Mouse (Mus musculus) embryo, embryonic 10.5 days (tissue): ENCODE results near the gene Opcml.
A peak's percentile ranks its signal among the peaks of the same experiment; 100 is the strongest.

Experiments
- DNase-seq: peaks from one replicate; pipeline ENCODE4 v3.0.0-alpha.2; 2015; ENCODE audit warnings: low spot score

Gene Opcml

DNA sequence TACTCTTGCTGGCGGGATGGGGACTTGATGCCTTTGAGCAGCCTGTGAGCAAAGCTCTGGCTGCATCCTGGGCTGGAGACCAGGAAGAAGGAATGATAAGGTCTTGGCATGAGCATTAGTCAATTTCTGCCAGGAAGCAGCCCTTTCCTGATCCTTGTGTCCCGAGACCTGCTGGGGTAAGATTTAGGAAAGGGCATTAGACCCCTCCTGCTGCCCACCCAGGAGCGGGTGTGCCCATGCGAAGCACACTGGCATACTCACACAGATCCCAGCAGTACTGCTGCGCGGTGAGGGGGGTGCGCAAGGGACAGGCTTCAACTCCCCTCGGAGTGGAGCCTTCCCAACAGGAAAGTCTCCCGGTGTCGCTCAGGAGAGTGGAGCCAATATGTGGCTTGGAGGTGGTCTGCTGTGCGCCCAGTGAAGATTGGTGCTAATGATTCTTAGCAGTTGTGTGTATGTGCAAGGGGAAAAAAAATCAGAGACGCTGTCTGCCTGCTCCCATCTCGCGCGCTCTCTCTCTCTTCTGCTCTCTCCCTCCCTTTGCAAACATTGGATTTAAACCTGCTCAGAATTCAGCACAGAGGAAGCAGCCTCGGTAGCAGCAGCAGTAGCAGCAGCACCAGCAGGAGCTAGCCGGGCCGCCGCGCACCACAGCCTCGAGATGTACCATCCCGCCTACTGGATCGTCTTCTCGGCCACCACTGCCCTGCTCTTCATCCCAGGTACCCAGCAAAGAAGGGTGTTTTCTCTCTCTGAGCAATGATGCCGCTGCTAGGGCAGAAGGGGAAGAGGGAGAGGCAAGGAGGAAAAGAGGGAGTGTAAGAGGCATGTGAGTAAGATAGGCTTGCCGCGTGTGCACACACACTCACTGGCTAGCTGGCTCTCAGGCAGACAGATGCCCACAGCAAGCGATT lies at the start of gene Opcml:
TSS of gene Opcml (plus strand) at position 51 of the 914 bp plus-strand sequence.
- peak; percentile 53 for DNase-seq

DNA sequence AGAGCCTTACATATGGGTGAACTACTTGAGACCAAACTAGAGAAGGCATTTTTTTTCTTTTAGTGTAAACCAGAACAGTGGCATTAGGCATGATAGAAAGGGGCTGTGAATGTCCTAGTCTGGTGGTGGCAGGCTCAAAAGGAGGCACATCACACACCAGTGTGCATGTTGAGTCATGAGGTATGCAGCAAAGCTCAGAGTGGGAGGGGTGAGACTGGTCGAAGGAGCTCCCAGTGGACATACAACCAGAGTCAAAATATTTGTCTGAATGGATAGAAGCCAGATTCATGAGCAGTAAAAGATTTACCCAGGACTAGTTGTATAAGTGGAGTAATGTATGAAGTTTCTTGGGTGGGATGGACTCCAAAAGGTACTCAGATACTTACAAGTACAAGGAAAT lies 31.9 kb upstream of the Opcml start:
- no peak for DNase-seq

DNA sequence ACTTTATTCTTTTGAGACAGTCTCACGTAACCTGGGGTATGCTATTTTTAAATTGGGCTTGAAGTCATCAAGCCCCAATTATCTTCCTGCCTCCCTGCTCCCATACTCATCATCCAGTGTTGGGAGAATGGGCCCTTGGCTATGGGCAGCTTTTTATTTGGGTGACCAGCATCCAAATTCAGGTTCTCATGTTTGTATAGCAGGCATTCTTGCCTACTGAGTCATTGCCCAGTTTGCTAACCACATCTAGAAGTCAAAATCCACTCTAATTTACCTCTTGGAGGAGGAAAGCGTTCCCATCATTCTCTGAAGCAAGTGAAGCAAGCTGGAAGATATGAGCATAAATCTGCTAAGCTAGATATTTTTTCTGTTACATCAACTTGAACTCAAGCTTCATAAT lies 29.4 kb upstream of the Opcml start:
- no peak for DNase-seq

DNA sequence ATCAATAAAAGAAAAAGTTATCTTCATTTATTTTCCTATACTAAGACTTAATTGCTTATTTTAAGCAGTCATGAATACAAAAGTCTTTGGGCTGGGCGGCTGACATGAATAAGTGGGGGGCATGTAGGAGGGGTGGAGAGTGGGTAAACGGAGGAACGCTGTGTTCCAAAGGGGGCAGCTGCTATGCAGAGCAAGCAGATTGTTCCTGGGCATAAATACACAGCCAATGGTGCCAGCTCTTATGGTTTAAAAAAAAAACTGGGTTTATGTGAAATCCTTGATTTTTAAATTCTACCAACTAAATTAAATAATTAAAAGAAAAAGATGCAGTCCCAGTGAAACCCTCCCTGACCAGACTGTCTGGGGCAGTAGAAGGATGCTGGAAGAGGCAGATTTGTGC lies 24.1 kb upstream of the Opcml start:
- DNase-seq = no peak

DNA sequence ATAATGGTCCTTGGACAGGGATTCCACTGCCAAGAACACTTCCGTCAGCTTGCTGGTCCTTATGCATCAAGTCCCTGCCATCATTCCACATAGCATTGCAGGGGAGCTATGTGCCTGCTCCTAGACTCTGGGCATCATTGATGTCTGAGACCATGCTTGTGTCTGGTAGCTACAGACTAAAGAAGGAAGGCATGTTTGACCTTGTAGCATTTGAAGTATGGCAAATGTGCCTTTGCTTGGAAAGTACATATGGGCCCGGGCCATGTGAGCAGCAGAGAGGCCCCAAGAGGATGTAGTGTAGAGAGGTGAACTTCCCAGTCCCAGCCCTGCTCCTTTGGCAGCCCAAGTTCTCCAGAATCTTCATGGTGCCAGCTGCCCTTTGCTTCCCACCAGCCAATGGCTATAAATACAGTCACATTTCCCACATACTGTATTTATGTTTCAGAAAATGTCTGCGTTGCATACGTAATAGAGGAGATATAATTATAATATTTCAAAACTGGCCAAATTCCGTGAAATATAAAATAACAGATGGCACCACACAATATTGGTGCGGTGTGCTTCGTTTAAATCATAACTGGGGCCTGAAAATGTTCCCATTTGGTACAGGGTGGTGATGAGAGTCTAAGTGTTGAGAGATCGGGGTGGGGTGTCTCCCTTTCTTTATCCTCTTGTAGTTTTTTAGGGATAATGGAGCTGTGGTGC lies 23.2 kb upstream of the Opcml start:
- no peak for DNase-seq

DNA sequence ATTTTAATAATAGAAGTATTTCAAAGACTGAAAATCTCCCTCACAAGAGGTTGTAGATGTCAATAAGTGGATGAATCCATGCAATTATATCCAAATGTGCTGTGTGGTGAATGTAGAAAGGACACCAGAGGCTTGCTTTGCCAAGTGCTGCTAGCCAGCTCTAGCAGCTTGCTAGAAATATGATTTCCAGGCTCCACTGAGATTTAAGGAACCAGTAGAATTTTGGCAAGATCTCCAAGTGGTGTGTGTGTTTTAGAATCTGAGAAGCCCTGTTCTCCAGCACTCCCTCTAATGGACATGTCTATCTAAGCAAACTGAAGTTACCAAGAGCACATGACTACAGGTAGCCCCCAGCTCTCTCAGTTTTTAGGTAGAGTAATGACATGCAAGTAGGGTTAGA lies 21.8 kb upstream of the Opcml start:
- no peak for DNase-seq

DNA sequence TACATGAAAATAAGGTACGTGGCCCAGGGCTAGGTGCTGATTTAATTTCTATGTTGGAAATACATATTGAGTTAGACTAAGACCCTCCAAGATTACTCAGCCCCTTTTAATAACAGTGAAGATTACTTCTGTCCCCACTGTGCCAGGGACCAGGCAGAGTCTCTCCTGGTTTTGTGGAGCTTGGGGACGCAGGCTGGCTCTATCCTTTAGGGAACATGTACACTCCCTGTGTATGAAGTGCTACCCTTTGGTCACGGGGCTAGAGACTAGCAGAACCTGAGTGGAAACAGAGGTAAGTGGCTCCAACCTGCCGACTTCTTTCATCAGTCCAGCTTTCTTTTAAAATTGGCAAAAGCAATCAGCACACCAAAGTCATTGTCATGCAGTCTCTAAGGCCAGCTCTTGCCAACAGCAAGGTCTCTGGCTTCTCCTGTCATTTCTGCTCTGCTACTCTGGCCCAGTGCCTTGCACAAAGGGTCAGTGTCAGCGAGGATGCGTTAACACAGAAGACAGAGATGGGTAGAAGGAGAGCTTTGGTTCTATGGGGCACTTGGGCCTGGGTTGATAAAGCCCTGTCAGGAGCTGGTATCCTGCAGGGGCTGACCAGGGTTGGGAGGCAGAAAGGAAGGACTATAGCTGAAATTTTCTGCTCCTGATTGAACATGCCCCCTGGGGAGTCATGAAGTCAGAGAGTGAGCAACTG lies 9.1 kb upstream of the Opcml start:
- DNase-seq = no peak

DNA sequence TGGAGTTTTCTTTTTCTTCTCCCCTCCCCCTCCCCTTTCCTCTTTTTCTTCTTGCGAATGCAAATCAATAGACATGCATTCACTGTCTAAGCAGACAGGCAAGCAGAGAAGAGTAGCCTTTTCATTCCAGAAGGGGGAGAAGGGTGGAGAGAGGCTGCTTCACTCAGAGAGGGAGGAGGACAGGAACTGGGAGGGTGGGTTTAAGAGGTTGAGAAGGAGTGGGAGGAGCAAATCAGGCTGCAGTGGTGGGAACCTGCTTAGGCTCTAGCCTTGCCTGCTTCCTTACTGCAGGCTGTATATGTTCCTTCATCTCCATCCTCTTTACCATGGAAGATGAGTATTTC lies 8.6 kb upstream of the Opcml start:
- peak; percentile 71 for DNase-seq

DNA sequence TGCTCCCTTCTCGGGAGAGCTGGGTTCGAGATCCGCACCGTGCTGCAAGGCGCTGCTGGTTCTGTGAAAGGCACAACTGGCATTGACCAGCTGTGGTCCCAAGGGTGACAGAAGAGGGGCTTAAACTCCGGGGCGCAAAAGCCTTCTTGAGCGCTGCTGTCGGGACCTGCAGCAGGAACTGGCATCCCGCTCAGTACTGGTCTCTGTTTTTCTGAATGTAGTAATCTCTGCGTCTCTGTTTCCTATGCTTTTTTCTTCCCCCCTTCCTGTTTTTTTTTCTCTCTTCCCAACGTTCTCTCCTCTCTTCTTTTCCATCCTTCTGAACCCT lies 1.0 kb downstream of the Opcml start:
- no peak for DNase-seq

DNA sequence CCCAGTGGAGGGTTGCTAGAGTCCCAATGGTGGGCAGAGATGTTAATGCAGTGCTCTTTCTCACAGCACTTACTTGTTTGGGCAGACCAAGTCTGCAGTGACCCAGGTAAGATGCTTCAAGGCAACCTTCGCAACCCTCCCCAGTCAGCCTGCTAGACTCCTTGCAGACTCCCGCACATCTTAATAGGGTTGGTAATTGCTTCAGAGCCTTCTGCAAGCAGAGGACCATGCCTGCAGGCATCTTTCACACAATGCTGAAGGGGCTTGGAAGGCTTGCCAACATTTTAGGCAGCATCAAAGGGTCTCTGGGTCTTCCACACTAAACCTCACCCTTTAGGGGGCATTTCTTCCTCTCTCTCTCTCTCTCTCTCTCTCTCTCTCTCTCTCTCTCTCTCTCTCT lies 1.7 kb downstream of the Opcml start:
- DNase-seq = no peak

DNA sequence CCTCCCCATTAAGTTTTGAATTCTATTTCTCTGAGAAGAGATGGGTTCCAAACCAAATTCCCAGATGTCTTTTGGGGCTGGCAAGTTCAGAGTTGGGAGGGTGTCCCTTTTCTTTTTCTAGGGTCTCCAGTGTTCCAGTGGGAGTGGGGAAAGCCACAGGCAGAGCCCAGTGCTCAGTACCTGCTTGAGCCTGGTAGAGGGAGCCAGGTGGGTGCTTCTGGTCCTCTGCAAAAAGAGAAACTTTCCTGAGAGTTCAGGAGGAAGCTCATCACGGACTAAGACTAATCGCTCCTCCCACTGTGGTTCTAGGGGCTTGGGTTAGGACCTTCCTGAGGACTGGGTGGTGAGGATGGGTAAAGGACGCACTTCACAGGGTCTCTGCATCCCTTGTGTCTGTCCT lies 2.4 kb downstream of the Opcml start:
- no peak for DNase-seq

DNA sequence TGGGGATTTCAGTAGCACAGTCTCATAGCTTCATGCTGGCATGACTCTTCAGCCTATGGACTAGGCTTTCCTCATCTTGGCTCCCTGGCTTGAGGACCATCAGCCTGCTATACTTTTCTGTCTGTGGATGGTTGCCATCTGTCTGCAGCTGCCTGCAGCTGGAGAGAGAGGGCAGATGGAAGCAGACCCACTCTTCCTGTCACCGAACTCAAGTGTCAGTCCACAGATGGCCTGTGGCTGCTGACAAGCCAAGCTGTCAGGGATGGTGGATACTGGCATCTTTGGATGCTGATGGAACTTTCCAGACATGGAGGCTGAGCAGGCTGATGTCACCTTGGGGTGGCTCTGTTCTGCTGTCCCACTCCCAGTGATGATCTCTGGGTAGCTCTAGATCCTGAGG lies 6.0 kb downstream of the Opcml start:
- DNase-seq = no peak

DNA sequence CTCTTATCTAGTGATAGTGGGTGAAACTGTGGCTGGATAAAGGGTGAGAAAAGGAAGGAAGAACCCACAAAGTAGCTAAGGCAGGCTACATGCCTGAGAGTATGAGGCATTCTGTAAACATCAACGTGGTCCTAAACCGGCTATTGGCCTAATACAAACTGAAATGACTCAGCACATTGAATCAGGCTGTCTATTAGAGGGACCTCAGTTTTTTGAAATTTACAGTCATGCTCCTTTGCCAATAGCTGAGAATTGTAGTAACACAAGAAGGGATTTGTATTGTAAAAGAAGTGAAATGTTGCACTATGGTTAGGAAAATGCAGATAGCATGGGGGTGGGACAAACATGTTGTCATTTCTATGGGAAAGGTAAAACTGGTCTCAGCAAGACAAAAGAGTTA lies 10.4 kb downstream of the Opcml start:
- no peak for DNase-seq

DNA sequence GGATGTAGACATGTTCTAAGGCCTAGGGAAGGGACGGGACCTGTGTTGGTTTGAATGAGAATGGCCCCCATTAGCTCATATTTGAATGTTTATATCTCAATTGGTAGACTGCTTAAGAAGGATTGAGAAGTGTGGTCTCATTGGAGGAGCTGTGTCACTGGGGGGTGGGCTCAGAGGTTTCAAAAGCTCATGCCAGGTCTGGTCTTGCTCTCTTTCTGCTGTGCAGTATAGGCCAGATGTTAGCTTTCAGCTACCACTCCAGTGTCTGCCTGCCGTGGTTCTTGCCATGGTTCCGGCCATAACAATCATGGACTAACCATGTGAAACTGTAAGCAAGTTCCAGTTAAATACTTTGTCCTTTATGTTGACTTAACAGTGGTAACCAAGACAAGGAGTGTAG lies 11.2 kb downstream of the Opcml start:
- DNase-seq = no peak

DNA sequence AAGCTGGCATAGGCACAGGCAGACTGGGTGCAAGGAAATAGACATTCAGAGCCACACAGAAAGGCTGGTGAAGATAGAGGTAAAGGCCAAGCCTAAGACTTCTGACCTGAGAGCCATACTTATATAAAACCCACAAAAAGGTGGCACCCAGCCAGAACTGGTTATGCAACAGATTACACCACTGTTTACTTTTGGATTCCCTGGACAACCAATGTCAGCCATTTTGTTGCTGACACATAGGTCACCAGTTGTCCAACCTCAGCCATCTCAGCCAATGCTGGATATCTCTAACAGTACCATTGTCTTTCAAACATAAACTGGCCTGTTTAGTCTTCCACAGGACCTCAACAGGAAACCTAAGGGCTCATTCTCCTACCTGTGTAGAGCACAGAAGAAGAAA lies 11.8 kb downstream of the Opcml start:
- DNase-seq = no peak

DNA sequence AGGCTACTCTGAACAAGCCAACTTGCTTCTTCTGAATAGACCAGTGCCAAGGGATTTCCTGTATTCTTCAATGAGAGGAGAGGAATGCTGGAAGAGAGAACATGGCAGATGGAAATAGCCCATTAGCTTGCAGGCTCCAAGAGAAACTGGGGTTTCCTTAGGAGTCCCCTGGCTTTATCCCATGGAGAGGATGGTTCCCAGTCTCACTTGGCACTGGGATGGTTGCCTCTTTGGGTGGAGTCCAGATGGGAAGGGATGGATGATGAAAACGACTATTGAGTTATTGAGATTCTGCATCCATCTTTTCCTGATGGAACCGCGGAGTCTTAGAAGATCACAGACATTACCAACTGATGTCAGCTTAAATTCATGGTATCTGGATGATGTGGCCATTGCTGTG lies 13.9 kb downstream of the Opcml start:
- DNase-seq = no peak

DNA sequence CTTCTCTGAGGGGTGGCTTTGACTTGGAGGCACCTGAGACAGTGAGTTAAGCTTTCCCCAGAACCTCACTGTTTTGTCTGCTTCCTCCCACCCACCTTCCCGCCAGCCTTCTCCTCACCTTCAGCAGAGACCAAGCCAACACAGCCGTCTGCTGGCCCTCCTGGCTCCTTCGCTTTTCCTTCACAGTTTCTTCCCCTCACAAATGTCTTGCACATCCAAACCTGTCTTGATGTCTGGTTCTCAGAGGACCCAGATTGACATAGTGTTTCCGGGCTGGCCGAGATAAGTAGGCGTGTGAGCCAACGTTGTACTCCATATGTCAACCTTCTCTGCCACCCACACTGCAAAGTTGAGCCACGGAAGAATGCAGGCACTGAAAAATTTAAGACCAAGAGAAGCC lies 19.2 kb downstream of the Opcml start:
- DNase-seq = no peak

DNA sequence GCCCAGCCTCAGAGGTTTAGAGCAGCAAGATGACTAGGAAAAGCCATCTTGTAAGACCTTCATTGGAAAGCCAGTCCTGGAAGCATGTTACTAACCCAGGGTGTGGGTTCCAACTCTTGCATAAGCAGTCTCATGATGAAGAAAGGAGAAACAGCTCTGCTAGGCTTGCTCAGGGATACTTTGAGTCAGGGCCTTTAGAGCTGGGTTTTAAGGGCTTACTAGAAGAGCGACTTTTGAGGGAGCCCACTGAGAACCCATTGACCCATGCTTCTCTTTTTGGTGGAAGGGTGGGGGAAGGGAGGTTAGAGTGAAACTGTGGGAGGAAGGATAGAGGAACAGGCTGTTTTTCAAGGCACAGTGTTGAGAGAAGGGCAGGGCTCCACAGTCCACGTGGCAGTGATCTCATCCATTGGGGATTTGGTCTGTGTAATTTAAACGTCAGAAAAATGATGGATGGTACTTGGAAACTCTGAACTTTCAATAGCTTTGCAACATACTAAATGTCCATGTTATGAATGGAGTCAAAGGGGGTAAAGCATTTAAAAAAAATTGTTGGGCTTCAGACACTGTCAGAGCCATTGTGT lies 22.7 kb downstream of the Opcml start:
- peak; percentile 48 for DNase-seq

DNA sequence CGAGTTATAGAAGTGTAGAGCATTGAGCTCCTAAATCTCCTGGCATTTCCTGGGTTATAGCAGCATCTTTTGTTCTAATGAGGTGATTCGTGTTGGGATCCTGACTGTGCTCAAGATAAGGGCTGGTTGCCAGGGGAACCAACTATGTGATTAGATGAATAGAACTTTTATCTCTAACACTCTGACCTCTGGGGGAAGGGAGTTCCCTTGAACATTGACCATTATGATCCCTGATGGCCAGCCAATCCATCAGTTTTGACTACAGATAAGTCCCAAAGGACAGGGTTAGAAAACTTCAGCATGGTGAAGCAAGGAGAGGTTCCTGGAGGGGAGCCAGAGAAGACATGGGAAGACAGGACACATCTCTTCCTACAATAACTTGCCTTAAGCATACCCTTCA lies 23.6 kb downstream of the Opcml start:
- peak; percentile 21 for DNase-seq

DNA sequence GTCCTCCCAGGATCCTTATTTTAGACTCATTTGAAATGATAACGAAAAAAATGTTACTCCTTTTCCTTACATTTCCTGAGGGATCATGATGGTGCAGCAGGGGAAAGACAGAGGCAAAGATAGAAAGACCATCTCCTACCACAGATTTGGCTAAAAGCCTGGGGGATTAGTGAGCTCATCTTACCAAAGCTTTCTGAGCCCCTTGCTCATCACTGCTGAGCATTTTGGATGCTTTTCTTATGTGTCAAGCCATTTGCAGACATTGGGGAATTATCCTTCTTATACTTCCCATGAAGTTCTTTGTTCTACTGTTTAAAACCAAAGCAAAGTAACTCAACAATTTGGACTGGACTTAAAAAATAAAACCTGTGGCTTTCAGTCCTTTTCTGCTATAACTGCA lies 30.6 kb downstream of the Opcml start:
- DNase-seq = no peak

DNA sequence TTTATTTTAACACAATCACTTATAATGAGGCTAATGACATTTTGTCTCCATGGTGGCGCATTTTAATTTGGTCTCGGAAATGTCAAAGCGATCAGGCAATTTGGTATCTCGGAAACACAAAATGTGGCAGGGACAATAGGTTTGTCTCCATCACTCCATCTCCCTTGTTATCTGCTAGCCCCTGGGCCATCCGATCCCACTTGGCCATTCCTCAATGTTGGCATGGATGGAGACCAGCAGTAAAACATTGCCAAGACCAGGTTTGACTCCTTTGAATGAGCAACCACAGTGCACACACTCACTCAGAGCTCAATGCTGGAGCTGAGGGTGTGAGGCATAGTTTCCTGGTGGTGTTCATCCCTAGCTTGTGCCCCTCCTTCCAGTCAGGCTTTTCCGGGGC lies 32.1 kb downstream of the Opcml start:
- no peak for DNase-seq

DNA sequence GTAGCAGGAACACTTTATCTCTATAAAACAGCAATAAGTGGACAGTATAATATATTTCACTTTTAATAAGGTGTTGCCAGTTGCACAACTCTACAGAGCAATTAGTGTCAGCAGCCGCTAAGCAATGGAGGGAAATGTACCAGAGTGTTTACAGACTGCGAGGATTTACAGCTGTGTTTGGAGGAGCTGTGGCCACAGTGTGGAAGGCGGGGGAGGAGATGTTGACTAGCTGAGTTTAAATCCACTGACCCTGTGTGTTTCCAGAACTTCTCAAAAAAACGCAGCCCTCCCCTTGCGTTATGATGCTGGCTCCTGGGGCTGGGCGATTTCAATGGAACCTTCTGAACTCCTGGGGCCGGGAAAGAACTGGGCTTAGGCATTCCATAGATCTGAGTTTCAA lies 33.8 kb downstream of the Opcml start:
- DNase-seq = no peak

DNA sequence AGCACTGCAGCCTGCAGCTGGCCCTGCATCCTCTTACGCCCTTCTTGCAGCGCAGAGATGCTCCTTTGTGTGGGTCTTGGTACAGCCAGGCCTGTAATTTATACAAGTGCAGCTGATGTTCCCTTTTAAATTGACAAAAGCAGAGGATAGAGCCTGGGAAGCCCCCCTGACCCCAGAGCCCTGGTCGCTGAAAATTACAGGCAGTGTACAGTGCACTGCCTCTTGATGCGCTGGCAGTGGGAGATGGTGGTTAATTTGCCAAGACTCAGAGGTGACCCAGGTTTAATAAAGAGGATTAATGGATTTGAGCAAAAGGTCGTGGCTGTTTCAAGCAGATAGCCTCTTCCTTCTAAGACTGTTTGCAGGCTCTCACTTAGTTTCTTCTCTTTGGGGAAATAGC lies 39.9 kb downstream of the Opcml start:
- no peak for DNase-seq
